Mouse (Mus musculus) adrenal gland, postnatal 14 days (tissue): ENCODE measurements at regions not wholly inside any gene's neighbourhood (a gene's known extent, or its start where the extent isn't known, plus 50 kb on each side); places are given as distances from the start of the nearest gene placed in this dataset.

Source experiments
- DNase-seq: peaks from one replicate; pipeline ENCODE4 v3.0.0; 2021; ENCODE audit warnings: mixed read lengths

- no peak for DNase-seq
Measured at GRCm38 (mm10) chr7:36420741-36421140, 277.2 kb upstream of the Tshz3 start.

- peak; percentile 14 for DNase-seq
Measured at GRCm38 (mm10) chr7:36449181-36449915, 248.6 kb upstream of the Tshz3 start.

- no peak for DNase-seq
Measured at GRCm38 (mm10) chr7:36453816-36454215, 244.1 kb upstream of the Tshz3 start.

- DNase-seq, result no peak
Measured at GRCm38 (mm10) chr7:36456080-36456479, 241.8 kb upstream of the Tshz3 start.

- no peak for DNase-seq
Measured at GRCm38 (mm10) chr7:36462422-36462833, 235.5 kb upstream of the Tshz3 start.

- no peak for DNase-seq
Measured at GRCm38 (mm10) chr7:36469386-36469785, 228.5 kb upstream of the Tshz3 start.

GRCm38 (mm10) chr7:36473532-36473931 lies 224.4 kb upstream of the Tshz3 start:
- no peak for DNase-seq

GRCm38 (mm10) chr7:36476434-36476833 lies 221.5 kb upstream of the Tshz3 start:
- DNase-seq, result no peak

- no peak for DNase-seq
Measured at GRCm38 (mm10) chr7:36476851-36477644, 220.9 kb upstream of the Tshz3 start.

GRCm38 (mm10) chr7:36488155-36488554 lies 209.8 kb upstream of the Tshz3 start:
- no peak for DNase-seq

GRCm38 (mm10) chr7:36491173-36491581 lies 206.7 kb upstream of the Tshz3 start:
- DNase-seq, result no peak

GRCm38 (mm10) chr7:36504010-36504875 lies 193.7 kb upstream of the Tshz3 start:
- DNase-seq, result no peak

GRCm38 (mm10) chr7:36507895-36508431 lies 190.0 kb upstream of the Tshz3 start:
- DNase-seq, result no peak

- no peak for DNase-seq
Measured at GRCm38 (mm10) chr7:36513680-36514079, 184.2 kb upstream of the Tshz3 start.

- no peak for DNase-seq
Measured at GRCm38 (mm10) chr7:36516094-36516663, 181.7 kb upstream of the Tshz3 start.

GRCm38 (mm10) chr7:36519027-36519426 lies 178.9 kb upstream of the Tshz3 start:
- no peak for DNase-seq

GRCm38 (mm10) chr7:36522960-36523359 lies 175.0 kb upstream of the Tshz3 start:
- DNase-seq, result no peak

GRCm38 (mm10) chr7:36526148-36526547 lies 171.8 kb upstream of the Tshz3 start:
- no peak for DNase-seq

- no peak for DNase-seq
Measured at GRCm38 (mm10) chr7:36526692-36527091, 171.2 kb upstream of the Tshz3 start.

GRCm38 (mm10) chr7:36529504-36530065 lies 168.3 kb upstream of the Tshz3 start:
- no peak for DNase-seq

GRCm38 (mm10) chr7:36531559-36531958 lies 166.4 kb upstream of the Tshz3 start:
- no peak for DNase-seq

GRCm38 (mm10) chr7:36538111-36538510 lies 159.8 kb upstream of the Tshz3 start:
- no peak for DNase-seq
